Mouse (Mus musculus) hindbrain, embryonic 14.5 days (tissue): Measurements from ENCODE around the gene Ppp4c. TPM values are rescaled to one million over a fixed set of nuclear protein-coding genes. Genes with fewer than 3 reads are reported as not detected.

ENCODE experiments used
- ATAC-seq: fragments of 200-750 bp; cut with Nextera tagmentation; 2 replicates; pipeline ENCODE4 v1.8.0; 2017; ENCODE audit warnings: moderate number of reproducible peaks, mild to moderate bottlenecking, moderate TSS enrichment, moderate library complexity; ENCODE audit not compliant: low FRiP score
- DNase-seq: peaks from one replicate; pipeline ENCODE4 v3.0.0-alpha.2; 2015; ENCODE audit warnings: low spot score
- H3K27ac ChIP-seq: fragments of 300-500 bp; sonication (generic); 2 replicates; pipeline ENCODE4 v1.5.1; 2014; ENCODE audit warnings: mild to moderate bottlenecking, moderate library complexity
- H3K27me3 ChIP-seq: fragments of 300-500 bp; sonication (generic); 2 replicates; pipeline ENCODE4 v1.6.1; 2014; ENCODE audit warnings: mild to moderate bottlenecking, low read length, mixed read lengths; ENCODE audit not compliant: control insufficient read depth, insufficient read depth
- H3K36me3 ChIP-seq: fragments of 300-500 bp; sonication (generic); replicated peaks from 2 replicates; pipeline ENCODE4 v1.6.1; 2014; ENCODE audit not compliant: control insufficient read depth, insufficient read depth
- H3K4me1 ChIP-seq: fragments of 300-500 bp; sonication (generic); replicated peaks from 2 replicates; pipeline ENCODE4 v1.6.1; 2014; ENCODE audit warnings: antibody characterized with exemption, low read length, mixed read lengths; ENCODE audit not compliant: control insufficient read depth, insufficient read depth
- H3K4me2 ChIP-seq: fragments of 300-500 bp; sonication (generic); replicated peaks from 2 replicates; pipeline ENCODE4 v1.6.1; 2014; ENCODE audit warnings: mild to moderate bottlenecking, moderate library complexity
- H3K4me3 ChIP-seq: fragments of 300-500 bp; sonication (generic); replicated peaks from 2 replicates; pipeline ENCODE4 v1.5.1; 2014; ENCODE audit warnings: mild to moderate bottlenecking, low read length
- H3K9ac ChIP-seq: fragments of 300-500 bp; sonication (generic); 2 replicates; pipeline ENCODE4 v1.6.1; 2014
- H3K9me3 ChIP-seq: fragments of 300-500 bp; sonication (generic); 2 replicates; pipeline ENCODE4 v1.6.1; 2016; ENCODE audit warnings: low read length; ENCODE audit not compliant: control insufficient read depth
- WGBS: fragments of 180-500 bp; shearing (Covaris S2); extraction: QIAGEN DNeasy Blood & Tissue Kit; methylation state at CpG from one replicate; pipeline ENCODE4 v1.1.7; 2014; 5-methylcytosine and 5-hydroxymethylcytosine counted together
- polyA plus RNA-seq: library from polyadenylated mRNA; unstranded; fragments of >200 nt; fragmentation: Nextera tagmentation; extraction: Ambion mirVana; gene quantifications from 2 replicates; pipeline ENCODE4 v1.2.1, GENCODE M21; 2014

Gene Ppp4c
- polyA plus RNA-seq, 1 experiment from 2014 or later: 182 TPM

- Histone ChIP-seq H3K4me2 (peak overlapping the region; percentile 72), H3K27ac (peak overlapping the region; percentile 93), H3K4me3 (peak overlapping the region; percentile 81), H3K9ac (peak overlapping the region; percentile 93), H3K4me1 (peaks cover 20% of the 10 kb centered on the region), H3K36me3 (peaks cover 32% of the 10 kb centered on the region), H3K9me3 (no peaks in the 10 kb centered on the region), H3K27me3 (no peaks in the 10 kb centered on the region)
- under 1% methylated on average over 40 of the region's 40 CpGs for WGBS
- no peak for ATAC-seq
- no peak for DNase-seq
Observed at GRCm38 (mm10) chr7:126798127-126799049, 6.1 kb upstream of the Ppp4c start.

GRCm38 (mm10) chr7:126797411-126798126 is 5.3 kb upstream of the Ppp4c start, which contains the start of gene Fam57b:
Fam57b (plus strand) TSS chr7:126797668.
- H3K27ac ChIP-seq: peak within 1 kb of the TSS; percentile 93
- no peak for ATAC-seq
- WGBS: 25% methylated on average over 21 of the region's 21 CpGs
- peak within 1 kb of the TSS; percentile 93 for H3K9ac ChIP-seq
- H3K9me3 ChIP-seq: no peaks in the 10 kb centered on the region
- DNase-seq: no peak
- peak within 1 kb of the TSS; percentile 72 for H3K4me2 ChIP-seq
- peaks cover 32% of the 10 kb centered on the region for H3K36me3 ChIP-seq
- H3K4me3 ChIP-seq: peak within 1 kb of the TSS; percentile 81
- peaks cover 26% of the 10 kb centered on the region for H3K4me1 ChIP-seq
- no peaks in the 10 kb centered on the region for H3K27me3 ChIP-seq

GRCm38 (mm10) chr7:126796350-126796932 is 4.1 kb upstream of the Ppp4c start:
- Histone ChIP-seq H3K4me1 (peaks cover 28% of the 10 kb centered on the region), H3K4me3 (peak overlapping the region; percentile 81), H3K9me3 (no peaks in the 10 kb centered on the region), H3K4me2 (peak overlapping the region; percentile 72), H3K27ac (peak overlapping the region; percentile 93; the same call in 1 of the 2 replicates), H3K9ac (peak overlapping the region; percentile 93; the same call in 1 of the 2 replicates), H3K27me3 (no peaks in the 10 kb centered on the region), H3K36me3 (peaks cover 32% of the 10 kb centered on the region)
- no peak for DNase-seq
- no peak for ATAC-seq
- 68% methylated on average over 8 of the region's 8 CpGs for WGBS

GRCm38 (mm10) chr7:126795387-126796317 is 3.4 kb upstream of the Ppp4c start:
- Histone ChIP-seq H3K27ac (no peak overlapping the region), H3K36me3 (peaks cover 32% of the 10 kb centered on the region), H3K4me1 (peaks cover 36% of the 10 kb centered on the region), H3K27me3 (no peaks in the 10 kb centered on the region), H3K4me3 (no peak overlapping the region), H3K9ac (no peak overlapping the region), H3K9me3 (no peaks in the 10 kb centered on the region), H3K4me2 (no peak overlapping the region)
- 78% methylated on average over 16 of the region's 16 CpGs for whole genome bisulfite sequencing
- no peak for ATAC-seq
- DNase-seq: no peak

- no peak overlapping the region for H3K9ac ChIP-seq
Observed at GRCm38 (mm10) chr7:126794271-126794605, 1.9 kb upstream of the Ppp4c start.

GRCm38 (mm10) chr7:126793456-126794270 is 1.4 kb upstream of the Ppp4c start:
- H3K4me2 ChIP-seq: no peak overlapping the region
- WGBS: 80% methylated on average over 4 of the region's 4 CpGs

More at GRCm38 (mm10) chr7:126794271-126794605, 1.9 kb upstream of the Ppp4c start:
- no peaks in the 10 kb centered on the region for H3K9me3 ChIP-seq
- no peak overlapping the region for H3K27ac ChIP-seq
- H3K4me1 ChIP-seq: peaks cover 32% of the 10 kb centered on the region
- 82% methylated on average over 4 of the region's 4 CpGs for WGBS
- DNase-seq (no peak), ATAC-seq (no peak)
- no peak overlapping the region for H3K4me2 ChIP-seq
- no peaks in the 10 kb centered on the region for H3K27me3 ChIP-seq
- no peak overlapping the region for H3K4me3 ChIP-seq
- H3K36me3 ChIP-seq: peaks cover 45% of the 10 kb centered on the region

GRCm38 (mm10) chr7:126792721-126793443 is 586 bp upstream of the Ppp4c start:
- peak; percentile 15; the same call in 1 of the 2 replicates for ATAC-seq

More at GRCm38 (mm10) chr7:126793456-126794270, 1.4 kb upstream of the Ppp4c start:
- 0 out of 2 replicates have a peak overlapping the region, but pooled peaks have one; percentile 59 for H3K9ac ChIP-seq
- H3K27ac ChIP-seq: no peak overlapping the region
- H3K4me1 ChIP-seq: peaks cover 32% of the 10 kb centered on the region
- H3K27me3 ChIP-seq: no peaks in the 10 kb centered on the region
- H3K4me3 ChIP-seq: no peak overlapping the region
- no peaks in the 10 kb centered on the region for H3K9me3 ChIP-seq
- DNase-seq: no peak
- peaks cover 51% of the 10 kb centered on the region for H3K36me3 ChIP-seq
- ATAC-seq: no peak

More at GRCm38 (mm10) chr7:126792721-126793443, 586 bp upstream of the Ppp4c start:
- Histone ChIP-seq H3K27ac (peak overlapping the region; percentile 93), H3K4me1 (peaks cover 31% of the 10 kb centered on the region), H3K4me3 (peak overlapping the region; percentile 87), H3K9ac (peak overlapping the region; percentile 59), H3K36me3 (peaks cover 59% of the 10 kb centered on the region), H3K27me3 (no peaks in the 10 kb centered on the region), H3K4me2 (peak overlapping the region; percentile 90), H3K9me3 (no peaks in the 10 kb centered on the region)
- 29% methylated on average over 11 of the region's 11 CpGs for WGBS
- DNase-seq: no peak
